Mouse (Mus musculus): ENCODE measurements around the gene Fam213a. TPM values are rescaled to one million over a fixed set of nuclear protein-coding genes. Genes with fewer than 3 reads are reported as not detected.
"Not testable (repeated sequence)": the region's sequence is repeated elsewhere in the genome, so short reads cannot be mapped to it uniquely, and the experiment has no call there.

Fam213a gene
- polyA plus RNA-seq (2015; fragmentation: Nextera tagmentation; extraction: Ambion mirVana): 96.8 and 103 TPM in 2 replicates

- peak within 1 kb of the TSS; percentile 67 for H3K4me3 ChIP-seq (replicated peaks)
- peak within 1 kb of the TSS; percentile 94 for H3K4me2 ChIP-seq
- no peaks in the 10 kb centered on the region for H3K27me3 ChIP-seq
- peak within 1 kb of the TSS; percentile 83 for H3K9ac ChIP-seq
- no peaks in the 10 kb centered on the region for H3K36me3 ChIP-seq
- peaks cover 19% of the 10 kb centered on the region for H3K4me1 ChIP-seq
- WGBS: 6% methylated on average over 32 of the region's 32 CpGs
- H3K27ac ChIP-seq: 0 out of 2 replicates have a peak within 1 kb of the TSS, but pooled peaks have one; percentile 19
- peak; percentile 97 for ATAC-seq (replicated peaks; ENCODE audit: low FRiP score)
- H3K9me3 ChIP-seq (replicated peaks): no peaks in the 10 kb centered on the region
Measured at GRCm38 (mm10) chr14:41013630-41014613, at the start of gene Fam213a. TSS of gene Fam213a (minus strand) at chr14:41013788.

- H3K27ac ChIP-seq; H3K9ac ChIP-seq; H3K4me3 ChIP-seq (replicated peaks); H3K9me3 ChIP-seq (replicated peaks); H3K4me1 ChIP-seq; H3K4me2 ChIP-seq; H3K27me3 ChIP-seq; ATAC-seq (replicated peaks; ENCODE audit: low FRiP score); H3K36me3 ChIP-seq: not testable (repeated sequence)
- 66% methylated on average over 3 of the region's 4 CpGs for WGBS
Measured at GRCm38 (mm10) chr14:41053190-41053589, 39.6 kb upstream of the Fam213a start.

- no peak overlapping the region for H3K27ac ChIP-seq
- no peaks in the 10 kb centered on the region for H3K9me3 ChIP-seq (replicated peaks)
- H3K4me1 ChIP-seq: no peaks in the 10 kb centered on the region
- no peaks in the 10 kb centered on the region for H3K36me3 ChIP-seq
- no peak overlapping the region for H3K4me3 ChIP-seq (replicated peaks)
- ATAC-seq (replicated peaks; ENCODE audit: low FRiP score): no peak
- no peak overlapping the region for H3K9ac ChIP-seq
- H3K4me2 ChIP-seq: no peak overlapping the region
- no peaks in the 10 kb centered on the region for H3K27me3 ChIP-seq
- 80% methylated on average over 5 of the region's 5 CpGs for WGBS
Measured at GRCm38 (mm10) chr14:41052481-41052880, 38.9 kb upstream of the Fam213a start.

GRCm38 (mm10) chr14:41050471-41050870 is 36.9 kb upstream of the Fam213a start:
- no peak overlapping the region for H3K27ac ChIP-seq
- no peaks in the 10 kb centered on the region for H3K9me3 ChIP-seq (replicated peaks)
- no peak for ATAC-seq (replicated peaks; ENCODE audit: low FRiP score)
- no peaks in the 10 kb centered on the region for H3K4me1 ChIP-seq
- H3K9ac ChIP-seq: no peak overlapping the region
- H3K4me2 ChIP-seq: no peak overlapping the region
- no peak overlapping the region for H3K4me3 ChIP-seq (replicated peaks)
- 77% methylated on average over 6 of the region's 6 CpGs for WGBS
- H3K27me3 ChIP-seq: no peaks in the 10 kb centered on the region
- H3K36me3 ChIP-seq: no peaks in the 10 kb centered on the region

GRCm38 (mm10) chr14:41047402-41047801 is 33.8 kb upstream of the Fam213a start:
- no peak overlapping the region for H3K27ac ChIP-seq
- H3K36me3 ChIP-seq: no peaks in the 10 kb centered on the region
- H3K27me3 ChIP-seq: no peaks in the 10 kb centered on the region
- 80% methylated on average over 2 of the region's 2 CpGs for WGBS
- H3K4me1 ChIP-seq: no peaks in the 10 kb centered on the region
- no peak overlapping the region for H3K4me3 ChIP-seq (replicated peaks)
- no peaks in the 10 kb centered on the region for H3K9me3 ChIP-seq (replicated peaks)
- H3K9ac ChIP-seq: no peak overlapping the region
- no peak for ATAC-seq (replicated peaks; ENCODE audit: low FRiP score)
- H3K4me2 ChIP-seq: no peak overlapping the region

- Histone ChIP-seq H3K9ac (no peak overlapping the region), H3K27me3 (no peaks in the 10 kb centered on the region), H3K4me1 (no peaks in the 10 kb centered on the region), H3K4me3 (replicated peaks) (no peak overlapping the region), H3K36me3 (no peaks in the 10 kb centered on the region), H3K9me3 (replicated peaks) (no peaks in the 10 kb centered on the region), H3K27ac (no peak overlapping the region), H3K4me2 (no peak overlapping the region)
- ATAC-seq (replicated peaks; ENCODE audit: low FRiP score): 0 out of 2 replicates have a peak, but pooled peaks have one; percentile 46
- 35% methylated on average over 6 of the region's 6 CpGs for WGBS
Measured at GRCm38 (mm10) chr14:41035146-41035798, 21.7 kb upstream of the Fam213a start.

GRCm38 (mm10) chr14:41033135-41034110 is 19.8 kb upstream of the Fam213a start:
- H3K27ac ChIP-seq: no peak overlapping the region
- H3K9me3 ChIP-seq (replicated peaks): no peaks in the 10 kb centered on the region
- no peak overlapping the region for H3K4me3 ChIP-seq (replicated peaks)
- H3K36me3 ChIP-seq: no peaks in the 10 kb centered on the region
- H3K4me2 ChIP-seq: no peak overlapping the region
- no peak for ATAC-seq (replicated peaks; ENCODE audit: low FRiP score)
- H3K4me1 ChIP-seq: no peaks in the 10 kb centered on the region
- 55% methylated on average over 13 of the region's 13 CpGs for WGBS
- H3K27me3 ChIP-seq: no peaks in the 10 kb centered on the region
- no peak overlapping the region for H3K9ac ChIP-seq

GRCm38 (mm10) chr14:41030989-41031513 is 17.5 kb upstream of the Fam213a start:
- H3K9ac ChIP-seq: no peak overlapping the region
- WGBS: 70% methylated on average over 6 of the region's 6 CpGs
- ATAC-seq (replicated peaks; ENCODE audit: low FRiP score): no peak
- no peaks in the 10 kb centered on the region for H3K4me1 ChIP-seq
- H3K4me2 ChIP-seq: no peak overlapping the region
- no peak overlapping the region for H3K27ac ChIP-seq
- H3K36me3 ChIP-seq: no peaks in the 10 kb centered on the region
- no peaks in the 10 kb centered on the region for H3K9me3 ChIP-seq (replicated peaks)
- H3K27me3 ChIP-seq: no peaks in the 10 kb centered on the region
- H3K4me3 ChIP-seq (replicated peaks): no peak overlapping the region

GRCm38 (mm10) chr14:41029303-41029702 is 15.7 kb upstream of the Fam213a start:
- Histone ChIP-seq H3K27me3 (no peaks in the 10 kb centered on the region), H3K4me3 (replicated peaks) (no peak overlapping the region), H3K4me2 (no peak overlapping the region), H3K27ac (no peak overlapping the region), H3K4me1 (no peaks in the 10 kb centered on the region), H3K9ac (no peak overlapping the region), H3K36me3 (no peaks in the 10 kb centered on the region), H3K9me3 (replicated peaks) (no peaks in the 10 kb centered on the region)
- ATAC-seq (replicated peaks; ENCODE audit: low FRiP score): no peak
- WGBS: 69% methylated on average over 4 of the region's 4 CpGs

- peak; percentile 22; the same call in 1 of the 2 replicates for ATAC-seq (replicated peaks; ENCODE audit: low FRiP score)
- 68% methylated on average over 7 of the region's 7 CpGs for WGBS
- H3K4me2 ChIP-seq: no peak overlapping the region
Measured at GRCm38 (mm10) chr14:41025594-41026284, 12.2 kb upstream of the Fam213a start.

GRCm38 (mm10) chr14:41025087-41025486 is 11.5 kb upstream of the Fam213a start:
- H3K36me3 ChIP-seq: no peaks in the 10 kb centered on the region
- 90% methylated on average over 2 of the region's 2 CpGs for WGBS
- no peak overlapping the region for H3K9ac ChIP-seq
- no peak overlapping the region for H3K4me2 ChIP-seq
- no peak for ATAC-seq (replicated peaks; ENCODE audit: low FRiP score)
- no peak overlapping the region for H3K27ac ChIP-seq
- H3K27me3 ChIP-seq: no peaks in the 10 kb centered on the region
- H3K4me3 ChIP-seq (replicated peaks): no peak overlapping the region
- no peaks in the 10 kb centered on the region for H3K9me3 ChIP-seq (replicated peaks)
- H3K4me1 ChIP-seq: no peaks in the 10 kb centered on the region

More at GRCm38 (mm10) chr14:41025594-41026284, 12.2 kb upstream of the Fam213a start:
- Histone ChIP-seq H3K36me3 (no peaks in the 10 kb centered on the region), H3K27me3 (no peaks in the 10 kb centered on the region), H3K4me1 (no peaks in the 10 kb centered on the region), H3K9me3 (replicated peaks) (no peaks in the 10 kb centered on the region), H3K27ac (no peak overlapping the region), H3K9ac (no peak overlapping the region), H3K4me3 (replicated peaks) (no peak overlapping the region)
